Mouse (Mus musculus) hindbrain, postnatal 0 days (tissue): ENCODE measurements around the gene Lxn. TPM values are rescaled to one million over a fixed set of nuclear protein-coding genes. Genes with fewer than 3 reads are reported as not detected.

Source experiments
- ATAC-seq: fragments of 200-750 bp; cut with Nextera tagmentation; 2 replicates; pipeline ENCODE4 v1.8.0; 2017; ENCODE audit warnings: mild to moderate bottlenecking, moderate TSS enrichment, moderate library complexity
- DNase-seq: peaks from one replicate; pipeline ENCODE4 v3.0.0-alpha.2; 2015; ENCODE audit warnings: low spot score
- H3K27ac ChIP-seq: fragments of 300-500 bp; sonication (generic); 2 replicates; pipeline ENCODE4 v1.5.1; 2014; ENCODE audit warnings: mild to moderate bottlenecking
- H3K27me3 ChIP-seq: fragments of 300-500 bp; sonication (generic); 2 replicates; pipeline ENCODE4 v1.6.1; 2014; ENCODE audit warnings: low read length, mixed read lengths; ENCODE audit not compliant: insufficient read depth
- H3K36me3 ChIP-seq: fragments of 300-500 bp; sonication (generic); 2 replicates; pipeline ENCODE4 v1.6.1; 2014; ENCODE audit warnings: low read length, mixed read lengths; ENCODE audit not compliant: insufficient read depth
- H3K4me1 ChIP-seq: fragments of 300-500 bp; sonication (generic); 2 replicates; pipeline ENCODE4 v1.6.1; 2014; ENCODE audit warnings: antibody characterized with exemption, low read length, mixed read lengths; ENCODE audit not compliant: insufficient read depth
- H3K4me2 ChIP-seq: fragments of 300-500 bp; sonication (generic); 2 replicates; pipeline ENCODE4 v1.6.1; 2014; ENCODE audit warnings: low read depth, mild to moderate bottlenecking, low read length, moderate library complexity, mixed read lengths
- H3K4me3 ChIP-seq: fragments of 300-500 bp; sonication (generic); 2 replicates; pipeline ENCODE4 v1.5.1; 2014; ENCODE audit warnings: low read length
- H3K9ac ChIP-seq: fragments of 300-500 bp; sonication (generic); replicated peaks from 2 replicates; pipeline ENCODE4 v1.6.1; 2014; ENCODE audit warnings: mild to moderate bottlenecking, low read length, moderate library complexity, mixed read lengths
- H3K9me3 ChIP-seq: fragments of 300-500 bp; sonication (generic); 2 replicates; pipeline ENCODE4 v1.6.1; 2016; ENCODE audit warnings: low read length, mixed read lengths
- CTCF ChIP-seq: IDR thresholded peaks from 2 replicates; pipeline ENCODE4 v1.5.1; 2016; ENCODE audit warnings: antibody characterized with exemption, control low read depth, low read depth
- WGBS: fragments of 180-500 bp; shearing (Covaris S2); extraction: QIAGEN DNeasy Blood & Tissue Kit; methylation state at CpG from one replicate; pipeline ENCODE4 v1.1.7; 2014; 5-methylcytosine and 5-hydroxymethylcytosine counted together
- polyA plus RNA-seq: library from polyadenylated mRNA; unstranded; fragments of >200 nt; fragmentation: Nextera tagmentation; extraction: Ambion mirVana; gene quantifications from 2 replicates; pipeline ENCODE4 v1.2.1, GENCODE M21; 2015
- total RNA-seq: library from RNA; depleted of rRNA; stranded (reverse); fragments of >200 nt; gene quantifications from 2 replicates; pipeline ENCODE4 v1.2.3, GENCODE M21; 2014; rRNA removed

The Lxn gene
- total and polyA plus RNA-seq, 2 experiments from 2014 or later, result 78.3 to 201 TPM

GRCm38 (mm10) chr3:67429999-67430380, 33.7 kb downstream of the Lxn start, which contains the start of gene Gfm1:
Gene Gfm1, plus strand, starts transcription at chr3:67430096.
- Histone ChIP-seq H3K27ac (peak within 1 kb of the TSS; percentile 29; the same call in 1 of the 2 replicates), H3K9ac (peak within 1 kb of the TSS; percentile 71), H3K4me1 (0 out of 2 replicates have a peak, but pooled peaks cover 3% of the 10 kb centered on the region), H3K4me3 (peak within 1 kb of the TSS; percentile 66), H3K27me3 (no peaks in the 10 kb centered on the region), H3K36me3 (peaks cover 16% of the 10 kb centered on the region; the same call in 1 of the 2 replicates), H3K9me3 (no peaks in the 10 kb centered on the region), H3K4me2 (peak within 1 kb of the TSS; percentile 63)
- peak; percentile 97 for ATAC-seq
- under 1% methylated on average over 24 of the region's 24 CpGs for WGBS
- peak; percentile 93 for TF ChIP-seq CTCF
- peak; percentile 93 for DNase-seq

GRCm38 (mm10) chr3:67429338-67429998, 34.3 kb downstream of the Lxn start:
- 30% methylated on average over 8 of the region's 8 CpGs for WGBS
- DNase-seq, result peak; percentile 13

More at GRCm38 (mm10) chr3:67429338-67429998, 34.3 kb downstream of the Lxn start:
- TF ChIP-seq CTCF, result peak; percentile 48
- peak overlapping the region; percentile 66 for H3K4me3 ChIP-seq
- ATAC-seq, result peak; percentile 22
- no peak overlapping the region for H3K9ac ChIP-seq
- peaks cover 16% of the 10 kb centered on the region; the same call in 1 of the 2 replicates for H3K36me3 ChIP-seq
- no peak overlapping the region for H3K27ac ChIP-seq
- H3K4me1 ChIP-seq, result 0 out of 2 replicates have a peak, but pooled peaks cover 3% of the 10 kb centered on the region
- peak overlapping the region; percentile 63 for H3K4me2 ChIP-seq
- no peaks in the 10 kb centered on the region for H3K9me3 ChIP-seq
- no peaks in the 10 kb centered on the region for H3K27me3 ChIP-seq

Other genes starting within 250 kb of the Lxn start
- 2.1 and 5.5 TPM in 2 replicates for gene Mlf1, start 89.8 kb downstream of the Lxn start, total RNA-seq
- 30.2 and 31.1 TPM in 2 replicates for gene Mlf1, start 89.8 kb downstream of the Lxn start, polyA plus RNA-seq
- gene Gm17402, start 88.8 kb downstream of the Lxn start, total RNA-seq, result not detected in 2 replicates
- gene Gm17402, start 88.8 kb downstream of the Lxn start, polyA plus RNA-seq, result not detected in 2 replicates
- 27.8 and 30.5 TPM in 2 replicates for gene Gfm1, start 33.8 kb downstream of the Lxn start, total RNA-seq
- gene Gfm1, start 33.8 kb downstream of the Lxn start, polyA plus RNA-seq, result 25.1 and 26.7 TPM in 2 replicates
- gene Rarres1, start 51.6 kb upstream of the Lxn start, total RNA-seq, result 0.40 and 0.58 TPM in 2 replicates
- 2.7 and 3.4 TPM in 2 replicates for gene Rarres1, start 51.6 kb upstream of the Lxn start, polyA plus RNA-seq
- 31.0 and 35.0 TPM in 2 replicates for gene Mfsd1, start 118.8 kb upstream of the Lxn start, total RNA-seq
- 32.6 and 36.1 TPM in 2 replicates for gene Mfsd1, start 118.8 kb upstream of the Lxn start, polyA plus RNA-seq